Mouse (Mus musculus) kidney, embryonic 14.5 days (tissue): ENCODE results near the gene Sp7. TPM values are rescaled to one million over a fixed set of nuclear protein-coding genes. Genes with fewer than 3 reads are reported as not detected.
A peak's percentile ranks its signal among the peaks of the same experiment; 100 is the strongest.
"Not testable (repeated sequence)": the region's sequence is repeated elsewhere in the genome, so short reads cannot be mapped to it uniquely, and the experiment has no call there.

Source experiments
- ATAC-seq: fragments of 200-750 bp; cut with Nextera tagmentation; 2 replicates; pipeline ENCODE4 v1.8.0; 2017; ENCODE audit warnings: moderate number of reproducible peaks, mild to moderate bottlenecking, moderate TSS enrichment, moderate library complexity; ENCODE audit not compliant: low FRiP score, low TSS enrichment
- H3K27ac ChIP-seq: fragments of 300-500 bp; sonication (generic); 2 replicates; pipeline ENCODE4 v1.5.1; 2014; ENCODE audit warnings: low read depth, mild to moderate bottlenecking, low read length, moderate library complexity, mixed read lengths
- H3K27me3 ChIP-seq: fragments of 300-500 bp; sonication (generic); 2 replicates; pipeline ENCODE4 v1.6.1; 2014; ENCODE audit warnings: mild to moderate bottlenecking, low read length; ENCODE audit not compliant: control insufficient read depth, insufficient read depth
- H3K36me3 ChIP-seq: fragments of 300-500 bp; sonication (generic); 2 replicates; pipeline ENCODE4 v1.6.1; 2014; ENCODE audit warnings: low read length, mixed read lengths; ENCODE audit not compliant: control insufficient read depth, insufficient read depth
- H3K4me1 ChIP-seq: fragments of 300-500 bp; sonication (generic); 2 replicates; pipeline ENCODE4 v1.6.1; 2014; ENCODE audit warnings: low read length, mixed read lengths; ENCODE audit not compliant: control insufficient read depth, insufficient read depth
- H3K4me2 ChIP-seq: fragments of 300-500 bp; sonication (generic); replicated peaks from 2 replicates; pipeline ENCODE4 v1.6.1; 2014; ENCODE audit warnings: low read depth, mild to moderate bottlenecking, low read length
- H3K4me3 ChIP-seq: fragments of 300-500 bp; sonication (generic); 2 replicates; pipeline ENCODE4 v1.5.1; 2014; ENCODE audit warnings: mild to moderate bottlenecking, low read length
- H3K9ac ChIP-seq: fragments of 300-500 bp; sonication (generic); 2 replicates; pipeline ENCODE4 v1.6.1; 2014; ENCODE audit warnings: low read depth, mild to moderate bottlenecking, low read length, moderate library complexity
- H3K9me3 ChIP-seq: fragments of 300-500 bp; sonication (generic); 2 replicates; pipeline ENCODE4 v1.6.1; 2016; ENCODE audit warnings: low read length; ENCODE audit not compliant: control insufficient read depth
- WGBS: fragments of 180-500 bp; shearing (Covaris S2); extraction: QIAGEN DNeasy Blood & Tissue Kit; methylation state at CpG from one replicate; pipeline ENCODE4 v1.1.7; 2014; 5-methylcytosine and 5-hydroxymethylcytosine counted together
- polyA plus RNA-seq: library from polyadenylated mRNA; unstranded; fragments of >200 nt; fragmentation: Nextera tagmentation; extraction: Ambion mirVana; gene quantifications from 2 replicates; pipeline ENCODE4 v1.2.1, GENCODE M21; 2014

Gene Sp7
- polyA plus RNA-seq, 1 experiment from 2014 or later = 2.0 TPM

- WGBS = 87% methylated on average over 4 of the region's 4 CpGs
- Histone ChIP-seq H3K4me1 (peaks cover 9% of the 10 kb centered on the region), H3K4me3 (no peak overlapping the region), H3K9ac (no peak overlapping the region), H3K9me3 (no peaks in the 10 kb centered on the region), H3K27ac (no peak overlapping the region), H3K27me3 (no peaks in the 10 kb centered on the region), H3K36me3 (peaks cover 70% of the 10 kb centered on the region), H3K4me2 (no peak overlapping the region)
- ATAC-seq = no peak
Observed at GRCm38 (mm10) chr15:102336946-102337345, 30.0 kb downstream of the Sp7 start.

GRCm38 (mm10) chr15:102335925-102336324, 31.1 kb downstream of the Sp7 start:
- not testable (repeated sequence) for H3K27me3 ChIP-seq, H3K4me3 ChIP-seq, H3K4me2 ChIP-seq, H3K27ac ChIP-seq, H3K9ac ChIP-seq, ATAC-seq, H3K9me3 ChIP-seq
- 87% methylated on average over 5 of the region's 5 CpGs for WGBS
- H3K36me3 ChIP-seq = peaks cover 70% of the 10 kb centered on the region
- H3K4me1 ChIP-seq = peaks cover 15% of the 10 kb centered on the region

GRCm38 (mm10) chr15:102335254-102335653, 31.7 kb downstream of the Sp7 start:
- no peaks in the 10 kb centered on the region for H3K27me3 ChIP-seq
- peaks cover 16% of the 10 kb centered on the region for H3K4me1 ChIP-seq
- peaks cover 70% of the 10 kb centered on the region for H3K36me3 ChIP-seq
- no peaks in the 10 kb centered on the region for H3K9me3 ChIP-seq
- no peak overlapping the region for H3K4me3 ChIP-seq
- no peak overlapping the region for H3K9ac ChIP-seq
- WGBS = 83% methylated on average over 8 of the region's 8 CpGs
- ATAC-seq = no peak
- H3K4me2 ChIP-seq = no peak overlapping the region
- no peak overlapping the region for H3K27ac ChIP-seq

- no peaks in the 10 kb centered on the region for H3K9me3 ChIP-seq
- peak within 1 kb of the TSS; percentile 77 for H3K9ac ChIP-seq
- H3K27ac ChIP-seq = peak within 1 kb of the TSS; percentile 69
- H3K4me2 ChIP-seq = peak within 1 kb of the TSS; percentile 63
- peaks cover 23% of the 10 kb centered on the region for H3K4me1 ChIP-seq
- H3K4me3 ChIP-seq = peak within 1 kb of the TSS; percentile 78
- H3K36me3 ChIP-seq = peaks cover 58% of the 10 kb centered on the region
- H3K27me3 ChIP-seq = no peaks in the 10 kb centered on the region
- peak; percentile 93 for ATAC-seq
- under 1% methylated on average over 30 of the region's 30 CpGs for WGBS
Observed at GRCm38 (mm10) chr15:102331610-102332015, 35.4 kb downstream of the Sp7 start, which contains the start of gene Myg1. TSS of gene Myg1 (plus strand) at chr15:102331709.

GRCm38 (mm10) chr15:102326892-102327291, 40.1 kb downstream of the Sp7 start:
- peak overlapping the region; percentile 83 for H3K4me2 ChIP-seq
- no peaks in the 10 kb centered on the region for H3K9me3 ChIP-seq
- ATAC-seq = no peak
- peak overlapping the region; percentile 74; the same call in 1 of the 2 replicates for H3K27ac ChIP-seq
- H3K36me3 ChIP-seq = peaks cover 49% of the 10 kb centered on the region
- H3K27me3 ChIP-seq = no peaks in the 10 kb centered on the region
- WGBS = 60% methylated on average over 8 of the region's 8 CpGs
- H3K9ac ChIP-seq = peak overlapping the region; percentile 81
- peaks cover 18% of the 10 kb centered on the region for H3K4me1 ChIP-seq
- H3K4me3 ChIP-seq = peak overlapping the region; percentile 68

- H3K36me3 ChIP-seq = peaks cover 57% of the 10 kb centered on the region
- H3K4me3 ChIP-seq = peak within 1 kb of the TSS; percentile 68
- no peaks in the 10 kb centered on the region for H3K27me3 ChIP-seq
- peak; percentile 91 for ATAC-seq
- peak within 1 kb of the TSS; percentile 83 for H3K4me2 ChIP-seq
- no peaks in the 10 kb centered on the region for H3K9me3 ChIP-seq
- peaks cover 14% of the 10 kb centered on the region for H3K4me1 ChIP-seq
- peak within 1 kb of the TSS; percentile 81 for H3K9ac ChIP-seq
- peak within 1 kb of the TSS; percentile 74 for H3K27ac ChIP-seq
- under 1% methylated on average over 40 of the region's 40 CpGs for WGBS
Observed at GRCm38 (mm10) chr15:102326022-102326576, 40.9 kb downstream of the Sp7 start, which contains the start of gene Pfdn5. TSS of gene Pfdn5 (plus strand) at chr15:102326116.

- Histone ChIP-seq H3K4me1 (peaks cover 12% of the 10 kb centered on the region), H3K36me3 (peaks cover 63% of the 10 kb centered on the region), H3K9ac (no peak overlapping the region), H3K4me2 (peak overlapping the region; percentile 42; the same call in 1 of the 2 replicates), H3K9me3 (no peaks in the 10 kb centered on the region), H3K4me3 (no peak overlapping the region), H3K27me3 (no peaks in the 10 kb centered on the region), H3K27ac (no peak overlapping the region)
- 71% methylated on average over 12 of the region's 12 CpGs for WGBS
- ATAC-seq = no peak
Observed at GRCm38 (mm10) chr15:102324654-102325473, 42.1 kb downstream of the Sp7 start.

- no peak overlapping the region for H3K27ac ChIP-seq
- H3K4me1 ChIP-seq = no peaks in the 10 kb centered on the region
- no peaks in the 10 kb centered on the region for H3K27me3 ChIP-seq
- no peaks in the 10 kb centered on the region for H3K9me3 ChIP-seq
- H3K4me2 ChIP-seq = no peak overlapping the region
- no peak overlapping the region for H3K9ac ChIP-seq
- no peak for ATAC-seq
- no peak overlapping the region for H3K4me3 ChIP-seq
- WGBS = 91% methylated on average over 6 of the region's 6 CpGs
- H3K36me3 ChIP-seq = peaks cover 87% of the 10 kb centered on the region
Observed at GRCm38 (mm10) chr15:102316263-102316662, 50.7 kb downstream of the Sp7 start.

GRCm38 (mm10) chr15:102315292-102315691, 51.7 kb downstream of the Sp7 start:
- ATAC-seq = no peak
- 92% methylated on average over 8 of the region's 8 CpGs for WGBS
- Histone ChIP-seq H3K27me3 (no peaks in the 10 kb centered on the region), H3K4me1 (no peaks in the 10 kb centered on the region), H3K9ac (no peak overlapping the region), H3K36me3 (peaks cover 85% of the 10 kb centered on the region), H3K27ac (no peak overlapping the region), H3K4me2 (no peak overlapping the region), H3K4me3 (no peak overlapping the region), H3K9me3 (no peaks in the 10 kb centered on the region)
